Mouse (Mus musculus) gastrocnemius, postnatal 10 days (tissue): ENCODE measurements around the gene Cdkl5. TPM values are rescaled to one million over a fixed set of nuclear protein-coding genes. Genes with fewer than 3 reads are reported as not detected.

Experiments
- DNase-seq: peaks from one replicate; pipeline ENCODE4 v3.0.0; 2021; ENCODE audit warnings: mixed read lengths
- long read RNA-seq, 2 experiments: library from polyadenylated mRNA; stranded (forward); transcript quantifications; one replicate each; pipeline ENCODE4 v2.0.0; 2021
- total RNA-seq, 2 experiments: library from RNA; stranded (reverse); gene quantifications; 2 replicates each; pipeline ENCODE4 v1.2.3; 2021

The Cdkl5 gene
- total RNA-seq = 1 to 10 TPM; 1.3 to 1.9 TPM
- long read RNA-seq, experiment 1 = 0 reads
- long read RNA-seq, experiment 2 = 0 reads

GRCm38 (mm10) chrX:160994543-160995121 is at the start of gene Cdkl5:
TSS of gene Cdkl5 (minus strand) at chrX:160994704.
- peak; percentile 89 for DNase-seq

- peak; percentile 3 for DNase-seq
These were observed 38.8 kb upstream of the Cdkl5 start for GRCm38 (mm10) chrX:161033235-161033803.

- DNase-seq = no peak
These were observed 37.9 kb upstream of the Cdkl5 start for GRCm38 (mm10) chrX:161032423-161032822.

GRCm38 (mm10) chrX:161030233-161030632 is 35.7 kb upstream of the Cdkl5 start:
- DNase-seq = no peak

- DNase-seq = no peak
These were observed 30.0 kb upstream of the Cdkl5 start for GRCm38 (mm10) chrX:161024475-161024874.

GRCm38 (mm10) chrX:161021548-161021947 is 27.0 kb upstream of the Cdkl5 start:
- no peak for DNase-seq

- no peak for DNase-seq
These were observed 23.7 kb upstream of the Cdkl5 start for GRCm38 (mm10) chrX:161018179-161018578.

GRCm38 (mm10) chrX:161006272-161006671 is 11.8 kb upstream of the Cdkl5 start:
- no peak for DNase-seq

GRCm38 (mm10) chrX:160996051-160996450 is 1.5 kb upstream of the Cdkl5 start:
- DNase-seq = no peak

GRCm38 (mm10) chrX:160995131-160995667 is 695 bp upstream of the Cdkl5 start:
- DNase-seq = peak; percentile 17

- DNase-seq = no peak
These were observed 560 bp downstream of the Cdkl5 start for GRCm38 (mm10) chrX:160993749-160994539.

GRCm38 (mm10) chrX:160992703-160993102 is 1.8 kb downstream of the Cdkl5 start:
- no peak for DNase-seq

- no peak for DNase-seq
These were observed 4.2 kb downstream of the Cdkl5 start for GRCm38 (mm10) chrX:160990276-160990675.

GRCm38 (mm10) chrX:160977919-160978318 is 16.6 kb downstream of the Cdkl5 start:
- DNase-seq = no peak

GRCm38 (mm10) chrX:160971991-160972545 is 22.4 kb downstream of the Cdkl5 start:
- no peak for DNase-seq

GRCm38 (mm10) chrX:160958593-160959131 is 35.8 kb downstream of the Cdkl5 start:
- no peak for DNase-seq

- no peak for DNase-seq
These were observed 44.9 kb downstream of the Cdkl5 start for GRCm38 (mm10) chrX:160949583-160949982.

GRCm38 (mm10) chrX:160944722-160945121 is 49.8 kb downstream of the Cdkl5 start:
- DNase-seq = no peak

- DNase-seq = peak; percentile 3
These were observed 59.0 kb downstream of the Cdkl5 start for GRCm38 (mm10) chrX:160935541-160935940.

- DNase-seq = no peak
These were observed 63.8 kb downstream of the Cdkl5 start for GRCm38 (mm10) chrX:160930656-160931055.

- no peak for DNase-seq
These were observed 65.6 kb downstream of the Cdkl5 start for GRCm38 (mm10) chrX:160928870-160929269.

- DNase-seq = no peak
These were observed 75.4 kb downstream of the Cdkl5 start for GRCm38 (mm10) chrX:160919022-160919637.
